Mouse (Mus musculus) CH12.LX (cell line): Measurements from ENCODE around the gene Rxfp1.

ENCODE experiments used
- CTCF ChIP-seq, 2 experiments: IDR thresholded peaks in 1 of 2; conservative IDR thresholded peaks in 1 of 2; 2 replicates each; pipeline ENCODE4 v1.5.1; 2011 to 2012; ENCODE audit warnings: low read depth in 2 of 2, low read length in 2 of 2, improper control_type of control experiment in 1 of 2, inconsistent platforms in 1 of 2, mild to moderate bottlenecking in 1 of 2, moderate library complexity in 1 of 2
- E2F4 ChIP-seq: IDR thresholded peaks from 2 replicates; pipeline ENCODE4 v1.6.1; 2011; ENCODE audit warnings: low read depth, low read length, improper control_type of control experiment; ENCODE audit not compliant: insufficient replicate concordance
- ETS1 ChIP-seq: conservative IDR thresholded peaks from 2 replicates; pipeline ENCODE4 v1.6.1; 2012; ENCODE audit warnings: low read depth, mild to moderate bottlenecking, inconsistent platforms, low read length, improper control_type of control experiment, moderate library complexity
- GABPA ChIP-seq: IDR thresholded peaks from 2 replicates; pipeline ENCODE4 v1.6.1; 2012; ENCODE audit warnings: low read depth, low read length, improper control_type of control experiment, inconsistent platforms; ENCODE audit not compliant: insufficient replicate concordance
- HCFC1 ChIP-seq: IDR thresholded peaks from 2 replicates; pipeline ENCODE4 v1.6.1; 2012; ENCODE audit warnings: low read depth, mild to moderate bottlenecking, inconsistent platforms, low read length, improper control_type of control experiment
- MAX ChIP-seq: IDR thresholded peaks from 2 replicates; pipeline ENCODE4 v1.6.1; 2011; ENCODE audit warnings: low read length, improper control_type of control experiment
- POLR2A ChIP-seq: IDR thresholded peaks from 2 replicates; pipeline ENCODE4 v1.6.1; 2011; ENCODE audit warnings: low read depth, mild to moderate bottlenecking, improper control_type of control experiment, low read length
- RCOR1 ChIP-seq: conservative IDR thresholded peaks from 2 replicates; pipeline ENCODE4 v1.6.1; 2012; ENCODE audit warnings: low read depth, mild to moderate bottlenecking, inconsistent platforms, low read length, improper control_type of control experiment
- TBP ChIP-seq: conservative IDR thresholded peaks from 2 replicates; pipeline ENCODE4 v1.6.1; 2011; ENCODE audit warnings: low read depth, low read length, improper control_type of control experiment
- TCF12 ChIP-seq: IDR thresholded peaks from 2 replicates; pipeline ENCODE4 v1.6.1; 2014; ENCODE audit warnings: low read depth, mild to moderate bottlenecking, inconsistent platforms, low read length, improper control_type of control experiment
- USF1 ChIP-seq: IDR thresholded peaks from 2 replicates; pipeline ENCODE4 v1.6.1; 2014; ENCODE audit warnings: low read depth, mild to moderate bottlenecking, inconsistent platforms, low read length, improper control_type of control experiment
- ZKSCAN1 ChIP-seq: IDR thresholded peaks from 2 replicates; pipeline ENCODE4 v1.6.1; 2012; ENCODE audit warnings: low read depth, inconsistent platforms, low read length, improper control_type of control experiment, borderline replicate concordance
- ZNF384 ChIP-seq: IDR thresholded peaks from 2 replicates; pipeline ENCODE4 v1.6.1; 2012; ENCODE audit warnings: low read depth, low read length, improper control_type of control experiment, inconsistent platforms

- TF ChIP-seq HCFC1: no peak
- TF ChIP-seq GABPA: no peak
- no peak for TF ChIP-seq RCOR1
- no peak for TF ChIP-seq E2F4
- no peak for TF ChIP-seq USF1
- no peak for TF ChIP-seq ZNF384
- no peak for TF ChIP-seq POLR2A
- TF ChIP-seq CTCF (conservative IDR thresholded peaks at IDR 0.05 in 1 of 2, IDR thresholded peaks at IDR 0.05 in 1 of 2; ENCODE audit: low read depth in 2 of 2, low read length in 2 of 2): no peak
- no peak for TF ChIP-seq TCF12
- no peak for TF ChIP-seq MAX
- no peak for TF ChIP-seq ETS1
- TF ChIP-seq TBP: no peak
- no peak for TF ChIP-seq ZKSCAN1
Observed at GRCm38 (mm10) chr3:79656682-79657081, 81.0 kb downstream of the Rxfp1 start.
